Mouse (Mus musculus) lung, embryonic 15.5 days (tissue): ENCODE data around the gene Gm3373. TPM values are rescaled to one million over a fixed set of nuclear protein-coding genes. Genes with fewer than 3 reads are reported as not detected.
"Not testable (repeated sequence)": the region's sequence is repeated elsewhere in the genome, so short reads cannot be mapped to it uniquely, and the experiment has no call there.

Experiments used
- ATAC-seq: fragments of 200-750 bp; cut with Nextera tagmentation; 2 replicates; pipeline ENCODE4 v1.8.0; 2017; ENCODE audit warnings: moderate number of reproducible peaks, borderline replicate concordance; ENCODE audit not compliant: low FRiP score, low TSS enrichment; ENCODE audit errors: extremely low read depth
- H3K27ac ChIP-seq: fragments of 300-500 bp; sonication (generic); 2 replicates; pipeline ENCODE4 v1.5.1; 2015; ENCODE audit warnings: moderate library complexity, mild to moderate bottlenecking, inconsistent platforms
- H3K27me3 ChIP-seq: fragments of 300-500 bp; sonication (generic); 2 replicates; pipeline ENCODE4 v1.6.1; 2015; ENCODE audit warnings: inconsistent platforms
- H3K36me3 ChIP-seq: fragments of 300-500 bp; sonication (generic); 2 replicates; pipeline ENCODE4 v1.6.1; 2015; ENCODE audit warnings: inconsistent platforms
- H3K4me1 ChIP-seq: fragments of 300-500 bp; sonication (generic); 2 replicates; pipeline ENCODE4 v1.6.1; 2015; ENCODE audit warnings: inconsistent platforms
- H3K4me2 ChIP-seq: fragments of 300-500 bp; sonication (generic); 2 replicates; pipeline ENCODE4 v1.6.1; 2015; ENCODE audit warnings: inconsistent platforms, mild to moderate bottlenecking, moderate library complexity
- H3K4me3 ChIP-seq: fragments of 300-500 bp; sonication (generic); 2 replicates; pipeline ENCODE4 v1.5.1; 2015; ENCODE audit warnings: mild to moderate bottlenecking, inconsistent platforms
- H3K9ac ChIP-seq: fragments of 300-500 bp; sonication (generic); 2 replicates; pipeline ENCODE4 v1.6.1; 2015; ENCODE audit warnings: inconsistent platforms
- H3K9me3 ChIP-seq: fragments of 300-500 bp; sonication (generic); 2 replicates; pipeline ENCODE4 v1.6.1; 2016; ENCODE audit warnings: inconsistent platforms
- WGBS: fragments of 180-500 bp; shearing (Covaris S2); methylation state at CpG from one replicate; pipeline ENCODE4 v1.1.7; 2015; 5-methylcytosine and 5-hydroxymethylcytosine counted together
- polyA plus RNA-seq: library from polyadenylated mRNA; unstranded; fragments of >200 nt; fragmentation: Nextera tagmentation; extraction: Ambion mirVana; gene quantifications from 2 replicates; pipeline ENCODE4 v1.2.1, GENCODE M21; 2015

The Gm3373 gene
- polyA plus RNA-seq = 0.52 TPM in 1 of 2 replicates, not detected in the other

- no CpG with 5 or more reads among the region's 37 CpGs for WGBS
- H3K4me3 ChIP-seq, H3K27me3 ChIP-seq, H3K4me1 ChIP-seq, H3K36me3 ChIP-seq, H3K9ac ChIP-seq, H3K4me2 ChIP-seq, H3K9me3 ChIP-seq, H3K27ac ChIP-seq, ATAC-seq: not testable (repeated sequence)
Observed at GRCm38 (mm10) chr14:5741477-5741876, at the start of gene Gm3373. Gm3373 (minus strand) TSS chr14:5741577.

- H3K4me3 ChIP-seq, H3K4me1 ChIP-seq, H3K9me3 ChIP-seq, H3K36me3 ChIP-seq, H3K9ac ChIP-seq, H3K27me3 ChIP-seq, H3K4me2 ChIP-seq, ATAC-seq, H3K27ac ChIP-seq: not testable (repeated sequence)
- no CpG with 5 or more reads among the region's 2 CpGs for WGBS
Observed at GRCm38 (mm10) chr14:5687357-5687756, 54.0 kb downstream of the Gm3373 start, which contains the start of gene Gm9603. Gm9603 (minus strand) TSS chr14:5687457.

Other genes with a start within 250 kb of the Gm3373 start
- gene Gm3488, start 239.9 kb downstream of the Gm3373 start, polyA plus RNA-seq = 1.2 and 1.5 TPM in 2 replicates
- gene Gm3532, start 203.1 kb downstream of the Gm3373 start, polyA plus RNA-seq = 0.23 TPM in 1 of 2 replicates, not detected in the other
- gene Gm8265, start 108.5 kb downstream of the Gm3373 start, polyA plus RNA-seq = not detected in 2 replicates
- not detected in 2 replicates for gene Gm9603, start 54.1 kb downstream of the Gm3373 start, polyA plus RNA-seq
- 0.50 and 0.57 TPM in 2 replicates for gene Gm3383, start 66.4 kb upstream of the Gm3373 start, polyA plus RNA-seq
- not detected in 2 replicates for gene Gm3424, start 88.8 kb upstream of the Gm3373 start, polyA plus RNA-seq
- 0.10 and 0.24 TPM in 2 replicates for gene Gm8237, start 138.8 kb upstream of the Gm3373 start, polyA plus RNA-seq
- 0.45 and 0.49 TPM in 2 replicates for gene Gm3248, start 220.2 kb upstream of the Gm3373 start, polyA plus RNA-seq
- not detected in 2 replicates for gene Gm3453, start 237.6 kb upstream of the Gm3373 start, polyA plus RNA-seq